Comparison of ENCODE assay signal across 10 mouse cellular contexts in genomic region chr5:68735186-68735585, GRCm38 (mm10).
DNase-seq lines count a peak whose midpoint lies in the region; ATAC-seq and TF ChIP-seq lines count a peak whose summit lies in the region.
"Had no signal": no experiment of that assay in that cellular context is flagged by ENCODE, and none has a peak within 500 bp of the region (broad histone marks: within the 10 kb centered on the region; RNA-seq: fewer than 3 reads in every experiment).

No protein-coding gene starts in this region.

- 31% methylated on average over 5 of the region's 5 CpGs for WGBS in embryonic facial prominence, embryonic 11.5 days
- 25% methylated on average over 5 of the region's 5 CpGs for WGBS in embryonic facial prominence, embryonic 10.5 days
- 61% methylated on average over 5 of the region's 5 CpGs for WGBS in lung, postnatal 0 days
- 28% methylated on average over 5 of the region's 5 CpGs for WGBS in liver, embryonic 16.5 days (ENCODE audit: insufficient replicate concordance)
- 24% methylated on average over 5 of the region's 5 CpGs for WGBS in forebrain, embryonic 15.5 days

- no peak for TF ChIP-seq CTCF in lung, postnatal 0 days (IDR thresholded peaks at IDR 0.05)

- H3K4me2 ChIP-seq in embryonic facial prominence, embryonic 11.5 days (ENCODE audit: low read depth, low read length), result no peak overlapping the region
- H3K4me2 ChIP-seq in lung, postnatal 0 days (replicated peaks; ENCODE audit: low read depth, low read length), result no peak overlapping the region
- H3K4me2 ChIP-seq in liver, embryonic 16.5 days (ENCODE audit: low read depth, low read length), result no peak overlapping the region
- H3K4me2 ChIP-seq in forebrain, embryonic 15.5 days (replicated peaks), result no peak overlapping the region

- no peaks in the 10 kb centered on the region for H3K36me3 ChIP-seq in embryonic facial prominence, embryonic 11.5 days (replicated peaks; ENCODE audit: control insufficient read depth, insufficient read depth, low read depth, low read length)
- H3K36me3 ChIP-seq in embryonic facial prominence, embryonic 10.5 days (replicated peaks), result no peaks in the 10 kb centered on the region
- no peaks in the 10 kb centered on the region for H3K36me3 ChIP-seq in lung, postnatal 0 days (ENCODE audit: insufficient read depth, low read length)
- no peaks in the 10 kb centered on the region for H3K36me3 ChIP-seq in liver, embryonic 16.5 days (ENCODE audit: control insufficient read depth, insufficient read depth)
- no peaks in the 10 kb centered on the region for H3K36me3 ChIP-seq in forebrain, embryonic 15.5 days

- H3K9me3 ChIP-seq in embryonic facial prominence, embryonic 11.5 days (replicated peaks; ENCODE audit: control insufficient read depth, low read length), result no peaks in the 10 kb centered on the region
- H3K9me3 ChIP-seq in embryonic facial prominence, embryonic 10.5 days, result no peaks in the 10 kb centered on the region
- no peaks in the 10 kb centered on the region for H3K9me3 ChIP-seq in lung, postnatal 0 days (ENCODE audit: low read length)
- no peaks in the 10 kb centered on the region for H3K9me3 ChIP-seq in liver, embryonic 16.5 days (replicated peaks; ENCODE audit: control insufficient read depth, low read length)
- no peaks in the 10 kb centered on the region for H3K9me3 ChIP-seq in forebrain, embryonic 15.5 days

- peak; percentile 2 for DNase-seq in embryonic facial prominence, embryonic 11.5 days (ENCODE audit: low spot score)
- no peak for DNase-seq in embryonic facial prominence, embryonic 10.5 days (ENCODE audit: low spot score)
- peak; percentile 16 for DNase-seq in lung, postnatal 0 days (ENCODE audit: low spot score)
- DNase-seq in lung, adult 18-20 months, result no peak
- DNase-seq in spleen, postnatal 36 days (ENCODE audit: low spot score in 2 of 2), result peak; percentile 73 to 80
- DNase-seq in kidney, postnatal 36 days, result no peak

- TF ChIP-seq EP300 in lung, postnatal 0 days (IDR thresholded peaks at IDR 0.05), result no peak

- no peak overlapping the region for H3K9ac ChIP-seq in embryonic facial prominence, embryonic 11.5 days (replicated peaks; ENCODE audit: low read length)
- no peak overlapping the region for H3K9ac ChIP-seq in lung, postnatal 0 days (replicated peaks; ENCODE audit: low read depth)
- no peak overlapping the region for H3K9ac ChIP-seq in liver, embryonic 16.5 days (ENCODE audit: low read depth, low read length)
- no peak overlapping the region for H3K9ac ChIP-seq in forebrain, embryonic 15.5 days (replicated peaks)

- H3K4me1 ChIP-seq in embryonic facial prominence, embryonic 11.5 days (ENCODE audit: control insufficient read depth, insufficient read depth, low read length), result no peaks in the 10 kb centered on the region
- H3K4me1 ChIP-seq in embryonic facial prominence, embryonic 10.5 days, result no peaks in the 10 kb centered on the region
- H3K4me1 ChIP-seq in lung, postnatal 0 days (ENCODE audit: insufficient read depth, low read depth, low read length), result no peaks in the 10 kb centered on the region
- H3K4me1 ChIP-seq in liver, embryonic 16.5 days (ENCODE audit: control insufficient read depth, low read depth, low read length), result no peaks in the 10 kb centered on the region
- no peaks in the 10 kb centered on the region for H3K4me1 ChIP-seq in forebrain, embryonic 15.5 days
- H3K4me1 ChIP-seq: megakaryocyte, embryonic 14.5 days had no signal

- no peaks in the 10 kb centered on the region for H3K27me3 ChIP-seq in embryonic facial prominence, embryonic 11.5 days (ENCODE audit: control insufficient read depth, insufficient read depth, low read length)
- H3K27me3 ChIP-seq in embryonic facial prominence, embryonic 10.5 days (replicated peaks; ENCODE audit: low read depth, poor library complexity, severe bottlenecking), result no peaks in the 10 kb centered on the region
- no peaks in the 10 kb centered on the region for H3K27me3 ChIP-seq in lung, postnatal 0 days (replicated peaks; ENCODE audit: insufficient read depth, low read length)
- no peaks in the 10 kb centered on the region for H3K27me3 ChIP-seq in liver, embryonic 16.5 days (ENCODE audit: control insufficient read depth, insufficient read depth, low read depth, low read length)
- no peaks in the 10 kb centered on the region for H3K27me3 ChIP-seq in forebrain, embryonic 15.5 days
- H3K27me3 ChIP-seq: megakaryocyte, embryonic 14.5 days had no signal

- H3K27ac ChIP-seq in embryonic facial prominence, embryonic 11.5 days (replicated peaks; ENCODE audit: low read depth, low read length), result no peak overlapping the region
- H3K27ac ChIP-seq in embryonic facial prominence, embryonic 10.5 days (replicated peaks), result no peak overlapping the region
- no peak overlapping the region for H3K27ac ChIP-seq in lung, postnatal 0 days (ENCODE audit: low read length)
- H3K27ac ChIP-seq in liver, embryonic 16.5 days (ENCODE audit: low read length), result no peak overlapping the region
- H3K27ac ChIP-seq in forebrain, embryonic 15.5 days (replicated peaks), result no peak overlapping the region
- H3K27ac ChIP-seq: left cerebral cortex, adult 2 months had no signal

- H3K4me3 ChIP-seq in embryonic facial prominence, embryonic 11.5 days (ENCODE audit: low read depth, low read length), result no peak overlapping the region
- H3K4me3 ChIP-seq in embryonic facial prominence, embryonic 10.5 days, result no peak overlapping the region
- no peak overlapping the region for H3K4me3 ChIP-seq in lung, postnatal 0 days (ENCODE audit: low read depth, low read length)
- no peak overlapping the region for H3K4me3 ChIP-seq in liver, embryonic 16.5 days (ENCODE audit: low read depth, low read length)
- H3K4me3 ChIP-seq in forebrain, embryonic 15.5 days, result no peak overlapping the region
- H3K4me3 ChIP-seq: left cerebral cortex, adult 2 months; megakaryocyte, embryonic 14.5 days had no signal

- ATAC-seq in embryonic facial prominence, embryonic 11.5 days (replicated peaks; ENCODE audit: insufficient number of reproducible peaks, low FRiP score, low TSS enrichment, low read depth), result no peak
- 0 out of 2 replicates have a peak, but pooled peaks have one; percentile 21 for ATAC-seq in lung, postnatal 0 days
- ATAC-seq in liver, embryonic 16.5 days (ENCODE audit: low read depth), result peak; percentile 75
- ATAC-seq in forebrain, embryonic 15.5 days (replicated peaks), result no peak

Comparison
In these comparisons a context has a peak if more than half of its experiments do, and no peak if none do; other contexts are left out.
1. DNase-seq: peak in embryonic facial prominence, embryonic 11.5 days (single experiment), lung, postnatal 0 days (single experiment) and spleen, postnatal 36 days (2 of 2); none in embryonic facial prominence, embryonic 10.5 days (single experiment), lung, adult 18-20 months (0 of 2) and kidney, postnatal 36 days (0 of 2).
2. ATAC-seq: peak in lung, postnatal 0 days (single experiment) and liver, embryonic 16.5 days (single experiment); none in embryonic facial prominence, embryonic 11.5 days (single experiment) and forebrain, embryonic 15.5 days (single experiment).